Mouse (Mus musculus): ENCODE measurements around the gene Carmil2. TPM values are rescaled to one million over a fixed set of nuclear protein-coding genes. Genes with fewer than 3 reads are reported as not detected.

Carmil2 gene
- under 1 TPM; 0.16 to 0.25 TPM for total RNA-seq (2021)
- 0.29 and 1.4 TPM in 2 replicates for polyA plus RNA-seq (2012; rRNA removed)
- long read RNA-seq, partial matches to known transcripts = 0 of 2 reads
- long read RNA-seq, other reads (novel, unspliced or antisense) = 2 of 2 reads

DNA sequence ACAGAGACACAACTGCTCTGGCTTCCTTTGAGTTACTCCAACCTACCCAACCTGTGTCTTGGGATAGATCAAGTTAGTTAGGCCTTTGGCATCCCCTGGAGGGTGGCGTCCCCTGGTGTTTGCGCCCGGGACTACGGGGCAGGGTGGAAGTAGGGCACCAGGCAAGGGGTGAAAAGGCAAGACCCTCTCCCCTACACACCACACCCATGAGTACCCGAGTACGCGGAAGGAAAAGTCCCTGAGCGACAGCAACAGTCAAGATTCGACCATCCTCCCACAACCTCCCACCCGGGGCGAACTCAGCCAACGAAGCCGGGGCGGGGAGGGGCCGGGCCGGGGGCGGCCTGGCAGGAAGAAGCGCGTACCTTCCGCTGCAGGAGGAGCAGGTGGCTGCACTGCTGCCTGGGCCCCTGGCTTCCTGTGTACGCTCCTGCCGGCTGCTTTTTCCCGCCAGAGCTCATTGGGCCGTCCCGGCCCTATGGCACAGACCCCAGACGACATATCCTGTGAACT lies at the start of gene Carmil2:
Gene Carmil2 (plus strand): TSS at position 479 of the 513 bp plus-strand sequence.
- intact Hi-C loops (cut with DNase I) = loop anchor here (1.0 to 2.0 kb wide), 3 partner anchors 49 to 119 kb away; partner anchors contain the start of genes Agrp and Atp6v0d1
- peak; percentile 56; the same call in 1 of the 2 replicates for TF ChIP-seq EP300 (IDR thresholded peaks at IDR 0.05; ENCODE audit: insufficient read depth, low read depth, low read length)
- peak; percentile 85 for TF ChIP-seq CTCF (IDR thresholded peaks at IDR 0.05)
- no peak for TF ChIP-seq POLR2A (IDR thresholded peaks at IDR 0.05; ENCODE audit: insufficient read depth, low read depth, low read length)
- WGBS = 8% methylated on average over 26 of the region's 26 CpGs
- peaks cover 3% of the 10 kb centered on the region; the same call in 1 of the 2 replicates for H3K36me3 ChIP-seq (ENCODE audit: control insufficient read depth, insufficient read depth, low read length)
- no peaks in the 10 kb centered on the region for H3K79me2 ChIP-seq (replicated peaks; ENCODE audit: control insufficient read depth, insufficient read depth, low read length)
- peak; percentile 73 to 82 for DNase-seq
- H3K27me3 ChIP-seq (ENCODE audit: control insufficient read depth, insufficient read depth, low read length) = no peaks in the 10 kb centered on the region; the same call in 1 of the 2 replicates
- H3K4me3 ChIP-seq = peak within 1 kb of the TSS; percentile 26
- peak within 1 kb of the TSS; percentile 9; the same call in 1 of the 2 replicates for H3K9ac ChIP-seq (ENCODE audit: low read depth, low read length)
- H3K27ac ChIP-seq = no peak within 1 kb of the TSS
- H3K4me1 ChIP-seq (ENCODE audit: control insufficient read depth, insufficient read depth, low read length) = no peaks in the 10 kb centered on the region

DNA sequence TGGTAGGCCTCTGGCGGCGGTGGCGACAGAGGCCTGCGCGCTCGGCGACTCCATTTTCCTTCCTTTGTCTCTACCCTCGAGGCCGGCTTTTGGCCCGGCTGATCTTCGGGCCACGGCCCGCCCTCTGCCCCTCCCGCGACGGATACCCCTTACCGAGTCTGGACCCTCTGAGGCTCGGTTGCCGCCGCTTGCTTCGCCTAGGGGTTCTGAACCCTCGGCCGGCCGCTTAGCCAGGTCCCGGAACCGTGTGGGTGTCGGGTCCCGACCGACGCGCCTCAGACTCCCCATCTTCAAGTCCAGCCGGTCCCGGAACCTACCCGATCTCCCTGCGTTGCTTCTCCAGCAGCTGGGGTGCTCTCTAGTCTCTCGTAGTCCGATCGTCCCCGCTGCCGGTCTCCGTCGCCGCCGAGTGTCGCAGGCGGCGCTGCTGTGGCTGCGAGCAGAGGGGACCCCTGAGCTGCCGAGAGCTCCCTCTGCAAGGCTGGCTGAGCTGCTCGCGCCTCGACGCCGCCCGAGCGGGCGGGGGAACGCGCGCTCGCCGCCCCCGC lies 49.0 kb upstream of the Carmil2 start, which contains the start of gene Agrp:
Gene Agrp (minus strand): TSS at position 431 of the 548 bp plus-strand sequence.
- Histone ChIP-seq H3K27ac (peak within 1 kb of the TSS; percentile 98), H3K36me3 (ENCODE audit: control insufficient read depth, insufficient read depth, low read length) (peaks cover 17% of the 10 kb centered on the region), H3K4me1 (ENCODE audit: control insufficient read depth, insufficient read depth, low read length) (peaks cover 11% of the 10 kb centered on the region), H3K4me3 (peak within 1 kb of the TSS; percentile 95), H3K79me2 (replicated peaks; ENCODE audit: control insufficient read depth, insufficient read depth, low read length) (peaks cover 6% of the 10 kb centered on the region), H3K9ac (ENCODE audit: low read depth, low read length) (peak within 1 kb of the TSS; percentile 100), H3K27me3 (ENCODE audit: control insufficient read depth, insufficient read depth, low read length) (no peaks in the 10 kb centered on the region)
- 0 out of 2 replicates have a peak, but pooled peaks have one; percentile 14 for TF ChIP-seq POLR2A (IDR thresholded peaks at IDR 0.05; ENCODE audit: insufficient read depth, low read depth, low read length)
- TF ChIP-seq EP300 (IDR thresholded peaks at IDR 0.05; ENCODE audit: insufficient read depth, low read depth, low read length) = no peak
- no peak for DNase-seq
- intact Hi-C loops (cut with DNase I) = loop anchor here (1.0 to 5.0 kb wide), 6 partner anchors 22 to 120 kb away; partner anchors contain the start of genes Acd, Atp6v0d1, Gfod2 and Pard6a
- WGBS = under 1% methylated on average over 63 of the region's 63 CpGs

DNA sequence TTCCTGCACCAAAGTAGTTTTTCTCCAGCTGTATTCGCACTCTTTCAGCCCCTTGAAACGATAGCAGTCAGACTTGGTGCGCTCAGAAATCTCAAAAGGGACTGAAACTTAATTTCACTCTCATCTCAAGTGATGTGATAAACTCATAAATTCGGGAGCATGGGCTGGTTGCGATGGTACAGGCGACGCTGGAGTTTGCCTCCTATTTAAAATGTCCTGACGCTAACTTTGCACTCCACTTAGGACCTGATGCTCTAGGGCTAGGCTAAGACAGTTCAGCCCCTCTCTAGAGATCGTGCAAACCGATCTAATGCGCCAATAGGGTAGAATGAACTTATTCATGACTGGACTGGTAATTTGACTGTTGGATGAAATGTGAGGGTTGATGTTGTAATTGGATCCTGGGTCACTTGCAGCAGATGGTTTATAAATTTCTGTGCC lies 48.5 kb upstream of the Carmil2 start:
- Histone ChIP-seq H3K4me3 (peak overlapping the region; percentile 95), H3K79me2 (replicated peaks; ENCODE audit: control insufficient read depth, insufficient read depth, low read length) (peaks cover 6% of the 10 kb centered on the region), H3K9ac (ENCODE audit: low read depth, low read length) (peak overlapping the region; percentile 92), H3K4me1 (ENCODE audit: control insufficient read depth, insufficient read depth, low read length) (peaks cover 11% of the 10 kb centered on the region), H3K27ac (peak overlapping the region; percentile 98), H3K36me3 (ENCODE audit: control insufficient read depth, insufficient read depth, low read length) (peaks cover 17% of the 10 kb centered on the region), H3K27me3 (ENCODE audit: control insufficient read depth, insufficient read depth, low read length) (no peaks in the 10 kb centered on the region)
- TF ChIP-seq EP300 (IDR thresholded peaks at IDR 0.05; ENCODE audit: insufficient read depth, low read depth, low read length) (no peak), POLR2A (IDR thresholded peaks at IDR 0.05; ENCODE audit: insufficient read depth, low read depth, low read length) (0 out of 2 replicates have a peak, but pooled peaks have one; percentile 17)
- no peak for DNase-seq
- intact Hi-C loops (cut with DNase I) = loop anchor here (1.0 to 5.0 kb wide), 6 partner anchors 23 to 120 kb away; partner anchors contain the start of genes Acd, Atp6v0d1, Gfod2 and Pard6a
- under 1% methylated on average over 11 of the region's 11 CpGs for WGBS

DNA sequence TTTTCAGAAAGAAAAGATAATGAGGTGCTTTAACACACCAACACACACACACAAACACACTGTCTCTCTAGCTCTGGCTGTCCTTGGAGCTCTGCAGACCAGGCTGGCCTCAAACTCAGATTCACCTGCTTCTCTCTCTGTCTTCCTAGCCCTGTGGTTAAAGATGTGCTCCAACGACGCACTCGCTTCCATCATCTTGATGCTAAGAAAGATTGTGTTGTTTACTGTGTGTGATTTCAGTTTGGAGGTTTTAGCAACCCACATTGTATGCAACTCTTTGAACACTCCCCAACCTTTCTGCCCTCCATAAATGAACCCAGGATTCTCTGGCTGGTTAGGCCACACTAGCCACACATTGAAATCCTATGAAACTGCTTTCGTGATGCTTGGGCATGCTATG lies 47.6 kb upstream of the Carmil2 start:
- 71% methylated on average over 4 of the region's 4 CpGs for WGBS
- TF ChIP-seq POLR2A (IDR thresholded peaks at IDR 0.05; ENCODE audit: insufficient read depth, low read depth, low read length) (no peak), CTCF (IDR thresholded peaks at IDR 0.05) (no peak), EP300 (IDR thresholded peaks at IDR 0.05; ENCODE audit: insufficient read depth, low read depth, low read length) (no peak)

DNA sequence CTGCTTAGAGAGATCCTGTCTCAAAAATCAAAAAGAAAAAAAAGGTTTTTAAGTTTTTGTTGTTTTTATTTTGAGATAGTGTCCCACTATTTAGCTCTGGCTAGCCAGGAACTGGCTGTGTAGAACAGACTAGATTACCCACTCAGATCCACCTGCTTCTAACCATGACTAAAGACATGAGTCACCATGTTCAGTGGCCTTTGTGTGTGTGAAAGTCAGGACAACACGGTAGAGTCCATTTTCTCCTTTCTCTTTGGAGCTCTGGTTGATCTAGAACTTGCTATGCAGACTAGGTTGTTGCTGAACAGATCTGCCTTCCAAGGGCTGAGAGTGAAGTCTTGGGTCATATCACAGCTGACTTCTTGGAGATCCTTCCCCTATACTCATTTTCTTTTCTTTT lies 46.2 kb upstream of the Carmil2 start:
- DNase-seq = no peak
- H3K36me3 ChIP-seq (ENCODE audit: control insufficient read depth, insufficient read depth, low read length) = peaks cover 21% of the 10 kb centered on the region
- intact Hi-C loops (cut with DNase I) = loop anchor here (5.0 kb wide), 3 partner anchors 62 to 117 kb away; partner anchors contain the start of genes Acd, Atp6v0d1, Gfod2 and Pard6a
- peaks cover 11% of the 10 kb centered on the region for H3K4me1 ChIP-seq (ENCODE audit: control insufficient read depth, insufficient read depth, low read length)
- no peaks in the 10 kb centered on the region for H3K27me3 ChIP-seq (ENCODE audit: control insufficient read depth, insufficient read depth, low read length)
- H3K4me3 ChIP-seq = no peak overlapping the region
- TF ChIP-seq CTCF (IDR thresholded peaks at IDR 0.05) (no peak), EP300 (IDR thresholded peaks at IDR 0.05; ENCODE audit: insufficient read depth, low read depth, low read length) (no peak), POLR2A (IDR thresholded peaks at IDR 0.05; ENCODE audit: insufficient read depth, low read depth, low read length) (no peak)
- H3K9ac ChIP-seq (ENCODE audit: low read depth, low read length) = no peak overlapping the region
- H3K27ac ChIP-seq = no peak overlapping the region
- peaks cover 9% of the 10 kb centered on the region for H3K79me2 ChIP-seq (replicated peaks; ENCODE audit: control insufficient read depth, insufficient read depth, low read length)
- WGBS = 32% methylated on average over 1 of the region's 1 CpGs

More for the DNA sequence above, 47.6 kb upstream of the Carmil2 start:
- intact Hi-C loops (cut with DNase I) = loop anchor here (5.0 kb wide), 3 partner anchors 64 to 119 kb away; partner anchors contain the start of genes Acd, Atp6v0d1, Gfod2 and Pard6a
- Histone ChIP-seq H3K4me3 (no peak overlapping the region), H3K27me3 (ENCODE audit: control insufficient read depth, insufficient read depth, low read length) (no peaks in the 10 kb centered on the region), H3K79me2 (replicated peaks; ENCODE audit: control insufficient read depth, insufficient read depth, low read length) (peaks cover 7% of the 10 kb centered on the region), H3K9ac (ENCODE audit: low read depth, low read length) (peak overlapping the region; percentile 37; the same call in 1 of the 2 replicates), H3K4me1 (ENCODE audit: control insufficient read depth, insufficient read depth, low read length) (peaks cover 11% of the 10 kb centered on the region), H3K27ac (no peak overlapping the region), H3K36me3 (ENCODE audit: control insufficient read depth, insufficient read depth, low read length) (peaks cover 18% of the 10 kb centered on the region)
- DNase-seq = no peak

All from heart, adult 2 months (tissue).